Mouse (Mus musculus) liver, embryonic 14.5 days (tissue): ENCODE data around the gene Stox1.

ENCODE experiments used
- CTCF ChIP-seq: IDR thresholded peaks from 2 replicates; pipeline ENCODE4 v1.5.1; 2016; ENCODE audit warnings: antibody characterized with exemption, low read depth, control low read depth
- EP300 ChIP-seq: IDR thresholded peaks from 2 replicates; pipeline ENCODE4 v1.6.1; 2016; ENCODE audit warnings: antibody characterized with exemption, low read depth

DNA sequence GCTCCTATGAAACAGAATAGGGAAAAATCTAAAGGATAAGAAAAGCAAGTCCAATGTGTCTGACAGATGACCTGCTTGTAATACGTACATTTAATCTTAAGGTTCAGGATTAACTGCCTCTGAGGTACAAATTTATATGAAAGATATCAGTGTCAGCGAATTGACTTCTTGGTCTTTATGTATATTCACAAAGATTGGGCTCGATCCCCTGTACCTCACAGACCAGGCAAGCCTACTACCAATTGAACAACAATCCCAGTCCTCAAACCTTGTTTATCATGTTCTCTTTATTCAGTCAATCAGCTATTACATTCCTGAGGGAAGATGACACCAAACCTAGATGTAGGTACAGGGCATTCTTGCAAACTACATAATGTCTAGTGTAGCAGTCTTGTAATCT is 74.0 kb downstream of the Stox1 start:
- TF ChIP-seq CTCF (no peak), EP300 (no peak)
